Mouse (Mus musculus) left cerebral cortex, adult 11 months (tissue): ENCODE data around the gene Pfkl.
"Not testable (repeated sequence)": the region's sequence is repeated elsewhere in the genome, so short reads cannot be mapped to it uniquely, and the experiment has no call there.

ENCODE experiments used
- DNase-seq: peaks from one replicate; pipeline ENCODE4 v3.0.0; 2022; ENCODE audit warnings: low spot score

The Pfkl gene

GRCm38 (mm10) chr10:77970481-77970880, 39.4 kb downstream of the Pfkl start, which contains the start of gene Trpm2:
Gene Trpm2, minus strand, starts transcription at chr10:77970563.
- no peak for DNase-seq

- DNase-seq, result no peak
Measured at GRCm38 (mm10) chr10:77969973-77970325, 39.9 kb downstream of the Pfkl start.

GRCm38 (mm10) chr10:77969274-77969972, 40.5 kb downstream of the Pfkl start:
- DNase-seq, result no peak

GRCm38 (mm10) chr10:77963971-77964370, 45.9 kb downstream of the Pfkl start:
- DNase-seq, result no peak

- DNase-seq, result no peak
Measured at GRCm38 (mm10) chr10:77962725-77963124, 47.2 kb downstream of the Pfkl start.

GRCm38 (mm10) chr10:77950468-77950867, 59.4 kb downstream of the Pfkl start:
- DNase-seq, result not testable (repeated sequence)

- no peak for DNase-seq
Measured at GRCm38 (mm10) chr10:77939685-77940084, 70.2 kb downstream of the Pfkl start.
